Mouse (Mus musculus): ENCODE results near the gene Borcs6.

The Borcs6 gene

GRCm38 (mm10) chr11:69072234-69072633 is 12.7 kb downstream of the Borcs6 start:
- DNase-seq = no peak

GRCm38 (mm10) chr11:69072666-69073064 is 13.1 kb downstream of the Borcs6 start:
- no peak for DNase-seq

- DNase-seq = peak; percentile 72
Observed at GRCm38 (mm10) chr11:69073065-69073888, 13.8 kb downstream of the Borcs6 start.

GRCm38 (mm10) chr11:69073951-69074775 is 14.6 kb downstream of the Borcs6 start:
- no peak for DNase-seq

- DNase-seq = no peak
Observed at GRCm38 (mm10) chr11:69074776-69075069, 15.2 kb downstream of the Borcs6 start.

- no peak for DNase-seq
Observed at GRCm38 (mm10) chr11:69075764-69076479, 16.4 kb downstream of the Borcs6 start.

- no peak for DNase-seq
Observed at GRCm38 (mm10) chr11:69076572-69076971, 17.1 kb downstream of the Borcs6 start.

- no peak for DNase-seq
Observed at GRCm38 (mm10) chr11:69077316-69077715, 17.8 kb downstream of the Borcs6 start.

- DNase-seq = no peak
Observed at GRCm38 (mm10) chr11:69078041-69078440, 18.5 kb downstream of the Borcs6 start.

GRCm38 (mm10) chr11:69078805-69079438 is 19.4 kb downstream of the Borcs6 start:
- no peak for DNase-seq

- no peak for DNase-seq
Observed at GRCm38 (mm10) chr11:69080102-69080854, 20.8 kb downstream of the Borcs6 start.

GRCm38 (mm10) chr11:69080855-69081222 is 21.3 kb downstream of the Borcs6 start:
- no peak for DNase-seq

- DNase-seq = no peak
Observed at GRCm38 (mm10) chr11:69081613-69082012, 22.1 kb downstream of the Borcs6 start.

GRCm38 (mm10) chr11:69085608-69086007 is 26.1 kb downstream of the Borcs6 start:
- DNase-seq = no peak

- DNase-seq = no peak
Observed at GRCm38 (mm10) chr11:69086390-69086789, 26.9 kb downstream of the Borcs6 start.

- no peak for DNase-seq
Observed at GRCm38 (mm10) chr11:69087082-69087481, 27.6 kb downstream of the Borcs6 start.

- DNase-seq = no peak
Observed at GRCm38 (mm10) chr11:69087597-69087996, 28.1 kb downstream of the Borcs6 start.

GRCm38 (mm10) chr11:69088103-69088855 is 28.8 kb downstream of the Borcs6 start, which contains the start of gene Vamp2:
TSS of gene Vamp2 (plus strand) at chr11:69088490.
- DNase-seq = peak; percentile 95

GRCm38 (mm10) chr11:69088856-69089615 is 29.5 kb downstream of the Borcs6 start:
- DNase-seq = no peak

GRCm38 (mm10) chr11:69089616-69090290 is 30.2 kb downstream of the Borcs6 start:
- DNase-seq = no peak

All from right cerebral cortex, postnatal 4 days (tissue).